23 mouse cellular contexts compared by ENCODE assay signal in the genomic region with DNA sequence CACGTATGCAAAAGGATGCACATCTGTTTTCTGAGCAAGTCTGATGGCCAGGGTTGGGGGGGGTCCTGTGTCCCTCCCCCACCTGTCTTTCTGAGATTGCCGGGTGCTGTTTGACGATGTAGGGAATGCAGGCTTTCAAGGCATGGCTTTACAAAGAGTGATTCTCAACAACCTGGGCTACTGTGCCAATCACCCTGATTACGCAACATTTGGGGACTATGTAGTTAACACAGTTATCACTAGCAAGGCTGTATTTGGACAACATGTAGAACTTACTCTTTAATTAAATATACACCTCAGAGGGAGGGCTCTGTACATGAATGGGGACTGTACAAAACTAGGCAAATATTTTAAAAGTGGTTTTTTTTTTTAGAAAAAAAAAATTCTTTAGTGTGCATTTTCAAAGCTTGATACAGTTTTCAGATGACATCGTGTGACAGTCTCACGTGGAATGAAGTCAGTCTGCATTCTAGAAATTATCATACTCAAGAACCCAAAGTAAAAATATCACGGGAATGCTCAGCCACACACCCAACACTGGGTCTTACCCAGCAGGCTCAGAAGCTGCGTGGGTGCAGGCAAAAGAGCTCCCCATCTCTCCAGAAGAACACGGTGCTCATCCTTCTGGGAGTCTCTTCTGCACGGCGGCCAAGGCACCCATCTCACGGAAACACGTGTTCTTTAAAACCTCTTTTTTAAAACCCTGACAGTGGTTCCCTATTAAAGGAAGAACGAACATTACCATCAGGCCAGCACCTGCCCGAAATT. TPM values are rescaled to one million over a fixed set of nuclear protein-coding genes. Genes with fewer than 3 reads are reported as not detected.
DNase-seq lines count a peak whose midpoint lies in the region; ATAC-seq and TF ChIP-seq lines count a peak whose summit lies in the region.
"Had no signal": no experiment of that assay in that cellular context is flagged by ENCODE, and none has a peak within 500 bp of the region (broad histone marks: within the 10 kb centered on the region; RNA-seq: fewer than 3 reads in every experiment).

No protein-coding gene starts in this region.

- peak; percentile 93 for DNase-seq in brain, adult 2 months (ENCODE audit: low read depth, low spot score)
- peak; percentile 56 to 66 for DNase-seq in layer of hippocampus, postnatal 36 days
- no peak for DNase-seq in retina, embryonic 14.5 days (ENCODE audit: low spot score)
- no peak for DNase-seq in forebrain, embryonic 14.5 days (ENCODE audit: low spot score)
- DNase-seq in lung, postnatal 10 days, result no peak
- DNase-seq: gastrocnemius, postnatal 36 days; heart, postnatal 10 days; kidney, adult 9 months; lung, postnatal 14 days; spleen, adult 18-20 months; thymus, postnatal 14 days had no signal

- H3K4me3 ChIP-seq in C2C12 (ENCODE audit: insufficient read depth, poor library complexity, severe bottlenecking), result no peak overlapping the region
- no peak overlapping the region for H3K4me3 ChIP-seq in olfactory bulb, adult 2 months (ENCODE audit: insufficient read depth, low read depth, low read length)
- H3K4me3 ChIP-seq in forebrain, embryonic 14.5 days (ENCODE audit: low read depth, low read length), result no peak overlapping the region
- H3K4me3 ChIP-seq: embryonic facial prominence, embryonic 10.5 days; heart, embryonic 10.5 days; hindbrain, embryonic 12.5 days; limb, embryonic 13.5 days; megakaryocyte, embryonic 14.5 days had no signal

- no peak overlapping the region for H3K9ac ChIP-seq in forebrain, embryonic 14.5 days (ENCODE audit: low read length)
- H3K9ac ChIP-seq: hindbrain, embryonic 12.5 days; limb, embryonic 13.5 days had no signal

- TF ChIP-seq CTCF in C2C12 (IDR thresholded peaks at IDR 0.05; ENCODE audit: control insufficient read depth, insufficient read depth, insufficient read length), result no peak
- TF ChIP-seq CTCF in olfactory bulb, adult 2 months (IDR thresholded peaks at IDR 0.05; ENCODE audit: insufficient read depth, low read depth, low read length), result no peak

- H3K79me3 ChIP-seq in C2C12 (ENCODE audit: low read depth), result no peaks in the 10 kb centered on the region

- H3K4me1 ChIP-seq in olfactory bulb, adult 2 months (ENCODE audit: control insufficient read depth, insufficient read depth, low read length), result peaks cover 27% of the 10 kb centered on the region
- no peaks in the 10 kb centered on the region for H3K4me1 ChIP-seq in forebrain, embryonic 14.5 days (ENCODE audit: control insufficient read depth, insufficient read depth, low read length)
- H3K4me1 ChIP-seq: heart, embryonic 10.5 days; hindbrain, embryonic 12.5 days; limb, embryonic 13.5 days had no signal

- no peaks in the 10 kb centered on the region for H3K9me3 ChIP-seq in forebrain, embryonic 14.5 days (replicated peaks; ENCODE audit: control insufficient read depth, low read length)
- H3K9me3 ChIP-seq: embryonic facial prominence, embryonic 10.5 days; G1E; heart, embryonic 10.5 days; hindbrain, embryonic 12.5 days; limb, embryonic 13.5 days; megakaryocyte, embryonic 14.5 days had no signal

- H3K27me3 ChIP-seq in C2C12 (ENCODE audit: control insufficient read depth, insufficient read depth, insufficient read length), result no peaks in the 10 kb centered on the region
- H3K27me3 ChIP-seq in forebrain, embryonic 14.5 days (replicated peaks; ENCODE audit: control insufficient read depth, insufficient read depth, low read length), result no peaks in the 10 kb centered on the region
- H3K27me3 ChIP-seq: hindbrain, embryonic 12.5 days; limb, embryonic 13.5 days had no signal

- WGBS in olfactory bulb, adult 2 months, result 56% methylated on average over 15 of the region's 15 CpGs
- WGBS in forebrain, embryonic 14.5 days, result 92% methylated on average over 15 of the region's 15 CpGs

- no peak for TF ChIP-seq POLR2A in olfactory bulb, adult 2 months (IDR thresholded peaks at IDR 0.05; ENCODE audit: insufficient read depth, low read depth, low read length)

- ATAC-seq in forebrain, embryonic 14.5 days, result no peak
- ATAC-seq: CD4-positive, CD25-positive, alpha-beta regulatory T cell, adult 4 months; forebrain, embryonic 16.5 days; inflammation-experienced regulatory T-cells, adult 6 months; midbrain, embryonic 16.5 days had no signal

- H3K36me3 ChIP-seq in C2C12 (ENCODE audit: control insufficient read depth, insufficient read depth), result peaks cover 10% of the 10 kb centered on the region
- peaks cover 19% of the 10 kb centered on the region for H3K36me3 ChIP-seq in forebrain, embryonic 14.5 days (ENCODE audit: control insufficient read depth, insufficient read depth, low read length)

- H3K79me2 ChIP-seq in C2C12 (ENCODE audit: control insufficient read depth, insufficient read depth), result no peaks in the 10 kb centered on the region

- peak overlapping the region; percentile 77; the same call in 1 of the 2 replicates for H3K27ac ChIP-seq in olfactory bulb, adult 2 months (ENCODE audit: insufficient read depth, low read depth, low read length)
- no peak overlapping the region for H3K27ac ChIP-seq in forebrain, embryonic 14.5 days (ENCODE audit: low read depth, low read length)
- H3K27ac ChIP-seq: embryonic facial prominence, embryonic 10.5 days; heart, embryonic 10.5 days; hindbrain, embryonic 12.5 days; limb, embryonic 13.5 days had no signal

- H3K4me2 ChIP-seq in forebrain, embryonic 14.5 days (ENCODE audit: low read length), result no peak overlapping the region
- H3K4me2 ChIP-seq: hindbrain, embryonic 12.5 days; limb, embryonic 13.5 days had no signal

- H3ac ChIP-seq in C2C12 (ENCODE audit: control insufficient read depth, insufficient read length, low read depth), result no peak overlapping the region

TF ChIP-seq in C2C12, 6 proteins besides CTCF, POLR2A, EP300 and RAD21:
- TF ChIP-seq CEBPB (IDR thresholded peaks at IDR 0.05; ENCODE audit: low read depth) (peak; percentile 68), MAX (IDR thresholded peaks at IDR 0.05) (no peak)

RNA-seq across cellular contexts. Expression of gene Ccsap, which starts 19.2 kb away (rescaled TPM):
- 3.3 TPM for polyA plus RNA-seq in C2C12 (2012; fragmentation: generic; extraction: Trizol)
- 10 to 100 TPM; 56.1 to 56.4 TPM for total RNA-seq in layer of hippocampus, postnatal 36 days (2021)
- polyA plus RNA-seq in olfactory bulb, adult 2 months (2012; ENCODE audit: insufficient read depth, insufficient read length, low replicate concordance, missing spikeins), result not detected in 2 replicates
- 5.2 and 6.7 TPM in 2 replicates for polyA plus RNA-seq in forebrain, embryonic 14.5 days (2014; fragmentation: Nextera tagmentation; extraction: Ambion mirVana)

RNA-seq across cellular contexts. Expression of gene Rab4a, which starts 35.0 kb away (rescaled TPM):
- 19.7 TPM for polyA plus RNA-seq in C2C12 (2012; fragmentation: generic; extraction: Trizol)
- 10 to 100 TPM; 42.3 to 42.8 TPM for total RNA-seq in layer of hippocampus, postnatal 36 days (2021)
- polyA plus RNA-seq in olfactory bulb, adult 2 months (2012; ENCODE audit: insufficient read depth, insufficient read length, low replicate concordance, missing spikeins), result not detected in 2 replicates
- 68.2 and 74.5 TPM in 2 replicates for polyA plus RNA-seq in forebrain, embryonic 14.5 days (2014; fragmentation: Nextera tagmentation; extraction: Ambion mirVana)

RNA-seq across cellular contexts. Expression of gene Acta1, which starts 53.8 kb away (rescaled TPM):
- 23.4 TPM for polyA plus RNA-seq in C2C12 (2012; fragmentation: generic; extraction: Trizol)
- 1 to 10 TPM; 6.4 to 7.6 TPM for total RNA-seq in layer of hippocampus, postnatal 36 days (2021)
- polyA plus RNA-seq in olfactory bulb, adult 2 months (2012; ENCODE audit: insufficient read depth, insufficient read length, low replicate concordance, missing spikeins), result not detected in 2 replicates
- polyA plus RNA-seq in forebrain, embryonic 14.5 days (2014; fragmentation: Nextera tagmentation; extraction: Ambion mirVana), result 3.4 and 4.4 TPM in 2 replicates
- total RNA-seq: G1E had no signal

Comparison
In these comparisons a context has a peak if more than half of its experiments do, and no peak if none do; other contexts are left out.
1. DNase-seq: peak in brain, adult 2 months (single experiment) and layer of hippocampus, postnatal 36 days (2 of 2); none in retina, embryonic 14.5 days (single experiment), forebrain, embryonic 14.5 days (single experiment) and lung, postnatal 10 days (single experiment).